In the genomic region with DNA sequence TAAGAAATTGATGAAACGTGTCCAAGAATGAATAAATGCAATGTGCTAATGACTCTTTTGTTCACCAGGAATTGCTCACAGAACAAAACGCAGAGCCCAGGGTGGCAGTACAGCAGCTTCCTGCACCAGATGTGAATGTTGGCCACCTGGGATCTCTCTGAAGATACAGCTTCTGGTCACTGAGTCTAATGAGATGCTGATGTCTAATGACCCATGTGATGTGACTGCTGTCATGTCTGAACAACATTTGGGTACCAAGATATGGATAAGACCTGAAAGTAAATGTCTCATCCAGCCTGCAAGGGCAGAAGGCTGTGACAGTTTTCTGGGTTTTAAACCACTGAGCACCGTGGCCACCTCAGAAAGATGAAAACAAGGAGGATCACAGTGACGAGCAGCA, we compare ENCODE assay signal across 10 mouse cellular contexts.
"Had no signal": no experiment of that assay in that cellular context is flagged by ENCODE, and none has a peak within 500 bp of the region (broad histone marks: within the 10 kb centered on the region; RNA-seq: fewer than 3 reads in every experiment).

No protein-coding gene starts in this region.

- H3K4me3 ChIP-seq: limb, embryonic 13.5 days had no signal

- DNase-seq: kidney, adult 8-10 months; left cerebral cortex, postnatal 4 days; lung, adult 18-20 months; right cerebral cortex, postnatal 14 days; thymus, postnatal 4 days had no signal

- H3K27ac ChIP-seq: kidney, postnatal 0 days; limb, embryonic 13.5 days; liver, embryonic 14.5 days; stomach, postnatal 0 days had no signal

- H3K36me3 ChIP-seq: limb, embryonic 13.5 days had no signal

- H3K9ac ChIP-seq: limb, embryonic 13.5 days; liver, embryonic 14.5 days had no signal

- ATAC-seq: intestine, postnatal 0 days had no signal

- H3K4me1 ChIP-seq: limb, embryonic 13.5 days had no signal

- H3K27me3 ChIP-seq: limb, embryonic 13.5 days had no signal

- H3K4me2 ChIP-seq: limb, embryonic 13.5 days had no signal
